Mouse (Mus musculus) neural tube, embryonic 14.5 days (tissue): ENCODE measurements around the gene Aff1. TPM values are rescaled to one million over a fixed set of nuclear protein-coding genes. Genes with fewer than 3 reads are reported as not detected.
A peak's percentile ranks its signal among the peaks of the same experiment; 100 is the strongest.

Experiments
- ATAC-seq: fragments of 200-750 bp; cut with Nextera tagmentation; 2 replicates; pipeline ENCODE4 v1.8.0; 2017; ENCODE audit warnings: low read depth, mild to moderate bottlenecking, moderate TSS enrichment, moderate library complexity
- H3K27ac ChIP-seq: fragments of 300-500 bp; sonication (generic); 2 replicates; pipeline ENCODE4 v1.5.1; 2014; ENCODE audit warnings: low read depth, mild to moderate bottlenecking, control low read depth, low read length, moderate library complexity, mixed read lengths
- H3K27me3 ChIP-seq: fragments of 300-500 bp; sonication (generic); 2 replicates; pipeline ENCODE4 v1.6.1; 2014; ENCODE audit warnings: low read length; ENCODE audit not compliant: control insufficient read depth, insufficient read depth
- H3K36me3 ChIP-seq: fragments of 300-500 bp; sonication (generic); 2 replicates; pipeline ENCODE4 v1.6.1; 2014; ENCODE audit warnings: low read length, mixed read lengths; ENCODE audit not compliant: control insufficient read depth, insufficient read depth
- H3K4me1 ChIP-seq: fragments of 300-500 bp; sonication (generic); 2 replicates; pipeline ENCODE4 v1.6.1; 2014; ENCODE audit warnings: low read length; ENCODE audit not compliant: control insufficient read depth, insufficient read depth
- H3K4me2 ChIP-seq: fragments of 300-500 bp; sonication (generic); 2 replicates; pipeline ENCODE4 v1.6.1; 2014; ENCODE audit warnings: mild to moderate bottlenecking, low read depth, low read length, control low read depth
- H3K4me3 ChIP-seq: fragments of 300-500 bp; sonication (generic); 2 replicates; pipeline ENCODE4 v1.5.1; 2014; ENCODE audit warnings: low read depth, low read length, control low read depth, mixed read lengths
- H3K9ac ChIP-seq: fragments of 300-500 bp; sonication (generic); replicated peaks from 2 replicates; pipeline ENCODE4 v1.6.1; 2014; ENCODE audit warnings: low read depth, mild to moderate bottlenecking, control low read depth, low read length, mixed read lengths
- H3K9me3 ChIP-seq: fragments of 300-500 bp; sonication (generic); 2 replicates; pipeline ENCODE4 v1.6.1; 2016; ENCODE audit warnings: low read length; ENCODE audit not compliant: control insufficient read depth
- WGBS: fragments of 180-500 bp; shearing (Covaris S2); extraction: QIAGEN DNeasy Blood & Tissue Kit; methylation state at CpG from one replicate; pipeline ENCODE4 v1.1.7; 2014; 5-methylcytosine and 5-hydroxymethylcytosine counted together
- polyA plus RNA-seq: library from polyadenylated mRNA; unstranded; fragments of >200 nt; fragmentation: Nextera tagmentation; extraction: Ambion mirVana; gene quantifications from 2 replicates; pipeline ENCODE4 v1.2.1, GENCODE M21; 2014

Aff1 gene
- polyA plus RNA-seq, 1 experiment from 2014 or later, result 2.1 TPM

DNA sequence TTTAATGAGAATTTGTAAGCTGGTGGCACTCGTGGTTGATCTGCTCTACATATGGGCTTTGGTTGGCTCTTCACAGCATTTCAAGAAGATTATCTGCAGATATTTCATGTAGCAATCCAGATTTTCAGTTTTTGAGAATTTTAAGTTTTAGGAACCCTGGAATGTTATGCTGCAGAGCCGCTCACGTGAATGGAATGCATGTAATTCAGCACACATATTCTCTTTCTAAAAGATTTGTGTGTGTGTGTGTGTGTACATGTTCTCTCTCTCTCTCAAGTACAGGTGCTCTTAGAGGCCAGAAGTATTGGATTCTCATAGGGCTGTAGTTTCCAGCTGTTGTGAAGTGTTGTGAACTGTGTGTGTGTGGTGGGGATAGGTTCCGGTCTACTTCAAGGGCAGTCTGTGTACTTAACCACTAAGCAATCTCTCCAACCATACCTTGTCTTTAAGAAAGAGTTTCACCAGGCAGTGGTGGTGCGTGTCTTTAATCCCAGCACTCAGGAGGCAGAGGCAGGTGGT lies 24.7 kb downstream of the Aff1 start:
- Histone ChIP-seq H3K27me3 (no peaks in the 10 kb centered on the region), H3K36me3 (no peaks in the 10 kb centered on the region), H3K4me1 (0 out of 2 replicates have a peak, but pooled peaks cover 2% of the 10 kb centered on the region), H3K27ac (no peak overlapping the region), H3K9ac (no peak overlapping the region), H3K4me2 (no peak overlapping the region), H3K9me3 (no peaks in the 10 kb centered on the region), H3K4me3 (no peak overlapping the region)
- WGBS, result 89% methylated on average over 5 of the region's 5 CpGs
- ATAC-seq, result no peak

DNA sequence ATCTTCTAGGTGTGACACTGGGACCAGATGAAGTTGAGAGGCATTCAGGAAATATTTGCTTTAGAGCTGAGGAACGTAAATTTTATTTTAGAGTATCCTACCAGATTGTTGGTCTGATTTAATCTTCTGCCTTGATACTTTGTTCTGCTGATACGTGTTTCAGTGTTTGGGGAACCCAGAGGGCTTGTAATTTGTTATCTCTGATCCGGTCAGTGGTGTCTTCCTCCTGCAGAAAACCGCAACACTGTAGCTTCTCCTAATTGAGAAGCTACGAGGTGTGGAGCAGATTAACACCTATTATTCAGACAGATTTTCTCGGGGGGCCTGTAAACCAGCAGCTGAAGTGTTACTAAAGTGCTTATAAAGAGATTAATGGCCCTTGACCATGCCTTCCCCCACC lies 27.0 kb downstream of the Aff1 start:
- ATAC-seq, result 0 out of 2 replicates have a peak, but pooled peaks have one; percentile 28
- 21% methylated on average over 6 of the region's 6 CpGs for WGBS
- H3K4me2 ChIP-seq, result no peak overlapping the region

DNA sequence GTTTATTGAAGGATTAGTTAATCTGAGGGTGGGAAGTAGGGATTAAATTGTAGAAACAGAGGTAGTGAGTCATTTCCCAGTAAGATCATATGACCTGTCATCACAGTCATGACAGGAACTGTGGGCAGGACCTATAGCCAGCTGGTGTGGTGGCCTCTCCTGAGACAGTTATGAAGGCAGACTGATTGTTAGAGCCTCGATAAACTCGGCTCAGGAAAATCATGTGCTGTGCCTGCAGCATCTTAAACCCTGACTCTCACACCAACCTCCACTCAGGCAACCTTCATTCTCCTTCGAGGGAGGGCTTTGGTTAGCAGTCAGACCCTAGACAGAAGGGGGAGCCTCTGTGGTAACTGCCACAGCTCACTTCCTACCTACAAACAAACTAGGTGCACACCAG lies 27.7 kb downstream of the Aff1 start:
- no peak for ATAC-seq
- WGBS, result 57% methylated on average over 3 of the region's 3 CpGs
- H3K9ac ChIP-seq, result no peak overlapping the region
- no peaks in the 10 kb centered on the region for H3K9me3 ChIP-seq
- no peaks in the 10 kb centered on the region for H3K36me3 ChIP-seq
- 0 out of 2 replicates have a peak, but pooled peaks cover 2% of the 10 kb centered on the region for H3K4me1 ChIP-seq
- no peak overlapping the region for H3K4me3 ChIP-seq
- no peak overlapping the region for H3K27ac ChIP-seq
- no peak overlapping the region for H3K4me2 ChIP-seq
- H3K27me3 ChIP-seq, result no peaks in the 10 kb centered on the region

More for the DNA sequence above, 27.0 kb downstream of the Aff1 start:
- Histone ChIP-seq H3K27me3 (no peaks in the 10 kb centered on the region), H3K36me3 (no peaks in the 10 kb centered on the region), H3K4me1 (0 out of 2 replicates have a peak, but pooled peaks cover 2% of the 10 kb centered on the region), H3K9me3 (no peaks in the 10 kb centered on the region), H3K27ac (no peak overlapping the region), H3K9ac (no peak overlapping the region), H3K4me3 (no peak overlapping the region)

DNA sequence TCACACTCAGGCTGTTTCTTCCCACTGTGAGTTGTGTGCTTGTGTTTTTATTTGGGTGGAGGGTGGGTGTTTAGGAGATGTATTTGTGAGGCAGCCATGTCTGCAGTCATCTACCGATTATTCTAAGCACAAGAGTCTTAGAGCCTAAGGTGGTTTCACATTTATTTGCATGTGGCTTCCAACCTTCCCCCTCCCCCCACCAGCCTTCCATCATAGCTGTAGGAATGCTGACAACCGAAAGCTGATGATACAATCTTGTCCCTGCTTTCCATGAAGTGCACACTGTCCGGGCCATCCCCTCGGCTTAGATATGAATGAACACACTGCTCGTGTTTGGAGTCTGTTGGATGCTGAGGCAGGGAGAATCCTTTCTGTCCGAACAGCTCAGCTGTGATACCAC lies 28.8 kb downstream of the Aff1 start:
- H3K4me2 ChIP-seq, result no peak overlapping the region
- no peaks in the 10 kb centered on the region for H3K27me3 ChIP-seq
- no peak for ATAC-seq
- no peak overlapping the region for H3K9ac ChIP-seq
- 82% methylated on average over 6 of the region's 6 CpGs for WGBS
- H3K27ac ChIP-seq, result no peak overlapping the region
- H3K36me3 ChIP-seq, result no peaks in the 10 kb centered on the region
- no peaks in the 10 kb centered on the region for H3K9me3 ChIP-seq
- H3K4me3 ChIP-seq, result no peak overlapping the region
- H3K4me1 ChIP-seq, result 0 out of 2 replicates have a peak, but pooled peaks cover 2% of the 10 kb centered on the region

DNA sequence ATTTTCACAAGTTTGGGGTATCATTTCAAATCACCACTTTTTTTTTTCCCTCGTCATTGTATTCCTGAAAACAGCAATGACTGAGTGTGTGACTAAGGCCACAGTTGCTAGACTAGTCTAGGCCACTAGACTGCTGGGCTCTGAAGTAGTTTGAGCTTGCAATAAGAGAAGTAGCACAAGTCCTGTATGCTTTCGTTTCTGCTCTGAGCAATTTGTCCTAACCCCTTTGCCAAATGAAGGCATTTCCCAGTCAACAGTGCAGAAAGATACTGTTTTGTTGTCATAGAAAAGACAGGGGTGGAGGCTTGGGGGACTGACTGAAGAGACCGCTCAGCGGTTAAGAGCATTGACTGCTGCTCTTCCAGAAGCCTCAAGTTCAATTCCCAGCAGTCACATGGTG lies 29.3 kb downstream of the Aff1 start:
- Histone ChIP-seq H3K4me2 (no peak overlapping the region), H3K4me1 (0 out of 2 replicates have a peak, but pooled peaks cover 2% of the 10 kb centered on the region), H3K27me3 (no peaks in the 10 kb centered on the region), H3K9me3 (no peaks in the 10 kb centered on the region), H3K36me3 (no peaks in the 10 kb centered on the region), H3K27ac (no peak overlapping the region), H3K4me3 (no peak overlapping the region), H3K9ac (no peak overlapping the region)
- WGBS, result 86% methylated on average over 4 of the region's 4 CpGs
- no peak for ATAC-seq

DNA sequence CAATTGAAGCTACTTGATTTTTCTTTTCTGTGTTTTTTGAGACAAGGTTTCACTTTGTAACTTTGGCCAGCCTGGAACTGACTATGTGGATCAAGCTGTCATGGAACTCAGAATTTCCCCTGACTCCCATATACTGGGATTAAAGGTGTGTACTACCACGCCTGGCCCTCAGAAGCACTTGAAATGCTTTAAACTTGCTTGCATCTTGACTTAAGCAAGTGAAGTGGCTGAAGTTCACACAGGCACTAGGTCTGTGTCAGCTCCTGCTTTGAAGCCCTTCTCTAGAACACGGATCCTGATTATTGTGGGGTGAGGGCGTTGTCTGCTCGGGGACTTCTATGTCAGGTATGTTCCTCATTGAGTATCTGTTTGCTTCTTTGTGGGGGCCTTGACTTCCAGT lies 30.5 kb downstream of the Aff1 start:
- H3K9me3 ChIP-seq, result no peaks in the 10 kb centered on the region
- no peaks in the 10 kb centered on the region for H3K27me3 ChIP-seq
- H3K36me3 ChIP-seq, result no peaks in the 10 kb centered on the region
- H3K4me2 ChIP-seq, result no peak overlapping the region
- no peak overlapping the region for H3K27ac ChIP-seq
- 0 out of 2 replicates have a peak, but pooled peaks cover 2% of the 10 kb centered on the region for H3K4me1 ChIP-seq
- H3K9ac ChIP-seq, result no peak overlapping the region
- no peak overlapping the region for H3K4me3 ChIP-seq
- 94% methylated on average over 4 of the region's 4 CpGs for WGBS
- ATAC-seq, result no peak

DNA sequence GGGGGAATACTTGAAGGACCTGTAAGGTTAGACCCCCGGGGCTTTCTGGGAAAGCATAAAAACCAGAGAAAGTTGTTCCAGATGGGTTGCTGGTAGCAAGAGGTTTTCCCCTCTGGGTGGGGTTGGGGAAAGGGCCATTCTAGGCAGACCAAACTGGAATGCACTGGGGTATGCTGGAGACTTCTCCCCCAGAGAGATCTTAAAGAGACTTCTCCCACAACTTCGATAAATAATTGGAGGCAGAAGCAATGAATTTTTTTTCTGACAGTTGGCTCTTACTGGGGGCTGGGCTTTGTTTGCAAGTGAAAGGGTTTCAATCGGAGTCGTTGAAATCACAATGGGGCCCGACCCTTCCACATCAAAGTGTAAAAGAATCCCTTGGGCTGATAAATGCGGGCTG lies 32.2 kb downstream of the Aff1 start:
- Histone ChIP-seq H3K4me1 (no peaks in the 10 kb centered on the region), H3K4me3 (no peak overlapping the region), H3K27ac (no peak overlapping the region), H3K36me3 (no peaks in the 10 kb centered on the region), H3K27me3 (no peaks in the 10 kb centered on the region), H3K9me3 (no peaks in the 10 kb centered on the region), H3K9ac (no peak overlapping the region), H3K4me2 (no peak overlapping the region)
- WGBS, result 5% methylated on average over 6 of the region's 6 CpGs
- no peak for ATAC-seq

DNA sequence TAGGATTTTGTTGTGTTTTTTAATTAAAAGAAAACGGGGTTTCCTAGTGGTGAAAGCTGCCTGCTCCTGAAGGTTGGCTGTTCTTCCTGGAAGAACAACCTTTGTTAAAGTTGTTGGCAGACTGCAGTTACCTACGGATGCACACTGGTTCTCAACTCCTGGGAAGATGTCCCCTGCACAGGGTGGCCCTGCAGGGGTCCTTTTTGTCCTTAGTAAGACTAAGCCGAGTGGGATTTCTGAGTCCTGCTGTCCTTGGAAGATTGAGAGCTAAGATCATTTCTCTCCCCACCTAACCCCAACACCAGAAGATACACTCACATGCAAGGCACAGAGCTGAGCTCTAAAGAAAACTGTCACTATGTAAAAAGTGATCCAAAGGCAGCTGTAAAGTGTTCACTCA lies 32.6 kb downstream of the Aff1 start:
- no peaks in the 10 kb centered on the region for H3K36me3 ChIP-seq
- H3K4me2 ChIP-seq, result no peak overlapping the region
- no peak for ATAC-seq
- no peak overlapping the region for H3K27ac ChIP-seq
- H3K9ac ChIP-seq, result no peak overlapping the region
- H3K4me3 ChIP-seq, result no peak overlapping the region
- H3K9me3 ChIP-seq, result no peaks in the 10 kb centered on the region
- no peaks in the 10 kb centered on the region for H3K27me3 ChIP-seq
- 5% methylated on average over 3 of the region's 3 CpGs for WGBS
- no peaks in the 10 kb centered on the region for H3K4me1 ChIP-seq

DNA sequence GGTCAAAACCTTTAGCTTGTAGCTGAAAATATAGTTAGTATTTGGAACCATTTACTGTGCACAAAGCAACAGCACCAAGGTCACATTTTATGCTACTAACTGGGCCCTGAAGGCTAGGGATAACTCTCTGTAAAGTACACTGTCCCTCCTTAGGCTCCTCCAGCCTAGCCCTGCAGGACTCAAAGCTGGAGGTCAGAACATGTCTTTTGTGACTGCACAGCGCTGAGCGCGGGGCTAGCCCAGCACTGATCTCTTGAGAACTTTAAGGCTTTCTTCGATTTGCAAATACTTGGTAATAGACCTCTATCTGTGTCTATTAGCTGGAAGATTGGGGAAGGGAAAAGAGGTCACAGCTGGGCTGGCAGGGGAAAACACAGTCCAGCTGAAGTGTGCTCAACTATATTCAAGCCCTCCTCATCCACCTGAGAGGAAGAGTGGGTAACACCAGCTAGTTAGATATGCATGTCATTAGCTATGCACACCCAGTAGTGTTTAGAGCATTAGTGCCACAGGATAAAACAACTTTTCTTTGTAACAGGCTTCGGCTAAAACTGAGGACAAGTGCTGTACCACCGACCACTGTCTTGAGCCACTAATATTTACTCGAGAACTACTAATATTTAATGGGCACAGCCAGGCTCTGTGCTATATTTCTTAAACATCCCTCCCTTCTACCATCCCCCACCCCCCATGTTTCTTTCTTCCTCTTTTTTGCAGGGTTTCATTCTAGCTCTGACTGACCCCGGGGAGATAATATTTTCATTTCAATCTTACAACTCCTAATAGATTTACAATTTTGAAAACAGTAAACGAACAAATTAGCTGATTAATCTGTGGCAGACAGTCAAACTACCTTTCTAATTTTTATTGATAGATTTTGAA lies 33.3 kb downstream of the Aff1 start:
- Histone ChIP-seq H3K9me3 (no peaks in the 10 kb centered on the region), H3K9ac (no peak overlapping the region), H3K27me3 (no peaks in the 10 kb centered on the region), H3K27ac (no peak overlapping the region), H3K36me3 (no peaks in the 10 kb centered on the region), H3K4me3 (no peak overlapping the region), H3K4me2 (no peak overlapping the region), H3K4me1 (no peaks in the 10 kb centered on the region)
- WGBS, result 55% methylated on average over 9 of the region's 9 CpGs
- ATAC-seq, result no peak
